Mouse (Mus musculus) adrenal gland (tissue): ENCODE data around the gene Ptp4a2.
"Not testable (repeated sequence)": the region's sequence is repeated elsewhere in the genome, so short reads cannot be mapped to it uniquely, and the experiment has no call there.

ENCODE experiments used
- intact Hi-C: fragments of 180-260 bp; cut with DNase I; formaldehyde crosslinking; loops from one replicate; pipeline ENCODE4 v1.15.1; 2025
- long read RNA-seq, 2 experiments: library from polyadenylated mRNA; unstranded; transcript quantifications; one replicate each; pipeline ENCODE4 v2.0.0; 2020; ENCODE audit warnings: borderline replicate concordance in 1 of 2; ENCODE audit not compliant: insufficient replicate concordance in 1 of 2

The Ptp4a2 gene
- long read RNA-seq, experiment 1, transcript Ptp4a2-207 (6 exons, 3,382 nt), result major isoform, 40 of 108 reads
- long read RNA-seq, experiment 1, partial matches to known transcripts, result 37 of 108 reads
- long read RNA-seq, experiment 1, other reads (novel, unspliced or antisense), result 30 of 108 reads
- long read RNA-seq, experiment 2, transcript Ptp4a2-207 (6 exons, 3,382 nt), result major isoform, 31 of 80 reads
- long read RNA-seq, experiment 2, partial matches to known transcripts, result 27 of 80 reads
- long read RNA-seq, experiment 2, other reads (novel, unspliced or antisense), result 17 of 80 reads

- intact Hi-C loops, result no loop called here
Observed at GRCm38 (mm10) chr4:129810798-129811604, at the start of gene Ptp4a2. Gene Ptp4a2 (plus strand): TSS chr4:129811219.

DNA sequence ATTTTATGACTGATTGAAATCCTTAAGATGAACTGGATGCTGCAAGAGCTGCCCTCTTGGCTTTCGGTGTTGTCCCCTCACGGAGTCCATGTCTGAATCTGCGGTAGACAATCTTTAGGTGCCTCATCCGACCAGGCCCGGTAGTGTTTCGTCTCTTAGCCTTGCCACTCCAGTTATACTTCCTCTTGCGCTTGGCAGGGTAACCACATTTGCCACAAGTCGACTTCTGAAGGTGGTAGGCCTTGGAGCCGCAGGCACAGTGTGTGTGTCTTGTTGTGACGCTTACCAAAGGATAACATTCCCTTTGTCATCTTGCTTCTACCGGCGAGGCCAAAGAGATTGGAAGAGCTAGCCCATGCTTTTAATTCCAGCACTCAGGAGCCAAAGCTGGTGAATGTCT lies 49.4 kb upstream of the Ptp4a2 start:
- intact Hi-C loops, result no loop called here

DNA sequence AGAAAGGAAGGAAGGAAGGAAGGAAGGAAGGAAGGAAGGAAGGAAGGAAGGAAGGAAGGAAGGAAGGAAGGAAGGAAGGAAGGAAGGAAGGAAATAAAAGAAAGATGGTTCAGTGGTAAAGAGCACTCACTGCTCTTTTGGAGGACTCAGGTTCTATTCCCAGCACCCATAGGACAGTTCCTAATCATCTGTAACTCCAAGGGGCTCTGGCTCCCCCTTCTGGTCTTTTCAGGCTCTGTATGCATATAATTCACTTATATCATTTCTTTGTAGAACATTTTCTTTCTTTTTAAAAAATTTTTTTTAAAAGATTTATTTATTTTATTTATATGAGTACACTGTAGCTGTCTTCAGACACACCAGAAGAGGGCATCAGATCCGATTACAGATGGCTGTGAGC lies 48.5 kb upstream of the Ptp4a2 start:
- intact Hi-C loops, result not testable (repeated sequence)

GRCm38 (mm10) chr4:129765351-129765750 lies 45.7 kb upstream of the Ptp4a2 start:
- intact Hi-C loops, result no loop called here

DNA sequence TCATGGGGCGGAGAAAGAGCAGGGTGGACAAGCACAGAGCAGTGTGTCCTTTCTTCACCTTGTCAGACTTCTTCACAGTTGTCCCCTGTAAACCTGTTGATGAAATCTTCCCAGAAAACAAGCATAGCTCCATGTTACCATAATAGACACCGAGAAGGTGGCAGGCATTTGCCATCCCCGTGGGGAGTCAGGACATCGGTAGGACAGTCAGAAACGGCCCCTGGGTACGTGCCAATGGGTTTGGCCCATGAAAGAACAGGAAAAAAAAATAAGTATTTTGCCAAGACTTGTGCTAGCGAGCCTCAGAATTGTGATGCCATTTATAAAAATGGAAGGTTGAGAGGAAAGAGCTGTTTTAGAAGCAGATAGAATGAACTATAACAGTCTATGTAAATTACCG lies 43.2 kb upstream of the Ptp4a2 start:
- intact Hi-C loops, result no loop called here

- intact Hi-C loops, result not testable (repeated sequence)
Observed at GRCm38 (mm10) chr4:129768742-129769141, 42.3 kb upstream of the Ptp4a2 start.

DNA sequence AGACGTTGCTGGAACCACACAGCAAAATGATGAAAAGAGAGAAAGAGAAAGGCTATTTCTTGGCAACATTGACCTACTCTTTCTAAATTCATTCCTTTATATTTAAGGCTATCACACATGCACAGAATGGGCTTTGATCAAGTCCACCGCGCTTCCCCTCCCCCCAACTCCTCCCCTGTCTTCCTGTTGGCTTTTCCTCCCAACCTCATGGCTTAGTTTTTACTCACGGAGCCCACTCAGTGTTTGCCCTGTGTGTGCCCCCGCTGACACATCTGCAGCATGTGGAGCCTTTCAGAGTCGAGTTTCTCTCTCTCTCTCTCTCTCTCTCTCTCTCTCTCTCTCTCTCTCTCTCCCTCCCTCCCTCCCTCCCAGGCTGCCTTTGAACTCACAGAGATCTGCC lies 40.4 kb upstream of the Ptp4a2 start:
- intact Hi-C loops, result loop anchor here (10.0 kb wide), 1 partner anchor 314 kb away; no protein-coding TSS in a partner anchor

DNA sequence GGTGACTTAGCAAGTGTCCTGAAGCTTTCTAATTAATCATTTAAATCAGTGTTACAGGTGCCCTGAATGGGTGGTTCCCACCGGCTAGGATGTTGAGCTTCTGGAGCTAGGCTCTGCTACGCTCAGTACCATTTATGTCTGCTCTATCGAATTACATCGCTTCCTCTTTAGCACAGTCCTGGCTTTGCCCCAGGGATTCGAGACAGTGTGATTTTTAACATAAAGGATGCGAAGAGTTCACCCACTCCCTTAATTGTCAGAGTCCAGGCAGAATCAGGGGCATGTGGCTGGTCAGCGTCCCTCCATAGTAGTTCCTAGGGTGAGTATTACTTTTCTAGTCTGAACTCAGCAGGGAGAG lies 39.7 kb upstream of the Ptp4a2 start:
- intact Hi-C loops, result loop anchor here (10.0 kb wide), 1 partner anchor 314 kb away; no protein-coding TSS in a partner anchor

DNA sequence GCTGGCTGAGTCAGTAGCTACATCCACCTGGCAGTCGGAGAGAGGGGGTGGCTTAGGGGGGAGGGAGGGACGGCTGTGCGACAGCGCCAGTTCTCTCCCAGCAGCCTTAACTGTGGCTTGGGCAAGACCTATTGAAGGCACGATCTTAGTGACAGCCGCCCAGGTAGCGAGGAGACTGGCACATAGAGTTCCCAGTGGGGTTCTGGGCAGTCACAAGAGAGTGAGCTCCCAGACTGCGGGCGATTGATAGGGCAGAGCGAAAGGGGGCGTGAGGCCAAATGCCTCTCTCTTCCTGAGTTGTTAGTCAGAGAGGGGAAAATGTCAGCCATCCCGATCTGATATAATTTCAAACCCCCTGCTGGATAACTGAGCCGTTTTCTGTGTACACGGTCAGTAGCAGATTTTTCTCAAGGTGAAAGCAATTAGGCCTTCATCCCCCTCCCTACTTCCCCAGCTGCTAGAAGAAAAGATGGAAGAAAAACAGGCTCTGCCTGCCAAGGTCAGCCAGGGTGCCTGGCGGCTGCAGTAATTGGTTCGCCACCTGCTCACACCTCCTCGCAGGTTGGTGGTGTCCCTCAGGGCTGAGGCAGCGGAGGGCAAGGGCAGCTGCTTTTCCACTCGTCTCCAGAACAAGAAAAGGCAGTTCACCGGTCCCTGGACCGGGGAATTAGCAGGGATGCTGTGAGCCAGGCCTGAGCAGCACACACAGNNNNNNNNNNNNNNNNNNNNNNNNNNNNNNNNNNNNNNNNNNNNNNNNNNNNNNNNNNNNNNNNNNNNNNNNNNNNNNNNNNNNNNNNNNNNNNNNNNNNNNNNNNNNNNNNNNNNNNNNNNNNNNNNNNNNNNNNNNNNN lies 39.1 kb upstream of the Ptp4a2 start:
- intact Hi-C loops, result loop anchor here (10.0 kb wide), 1 partner anchor 313 kb away; no protein-coding TSS in a partner anchor

DNA sequence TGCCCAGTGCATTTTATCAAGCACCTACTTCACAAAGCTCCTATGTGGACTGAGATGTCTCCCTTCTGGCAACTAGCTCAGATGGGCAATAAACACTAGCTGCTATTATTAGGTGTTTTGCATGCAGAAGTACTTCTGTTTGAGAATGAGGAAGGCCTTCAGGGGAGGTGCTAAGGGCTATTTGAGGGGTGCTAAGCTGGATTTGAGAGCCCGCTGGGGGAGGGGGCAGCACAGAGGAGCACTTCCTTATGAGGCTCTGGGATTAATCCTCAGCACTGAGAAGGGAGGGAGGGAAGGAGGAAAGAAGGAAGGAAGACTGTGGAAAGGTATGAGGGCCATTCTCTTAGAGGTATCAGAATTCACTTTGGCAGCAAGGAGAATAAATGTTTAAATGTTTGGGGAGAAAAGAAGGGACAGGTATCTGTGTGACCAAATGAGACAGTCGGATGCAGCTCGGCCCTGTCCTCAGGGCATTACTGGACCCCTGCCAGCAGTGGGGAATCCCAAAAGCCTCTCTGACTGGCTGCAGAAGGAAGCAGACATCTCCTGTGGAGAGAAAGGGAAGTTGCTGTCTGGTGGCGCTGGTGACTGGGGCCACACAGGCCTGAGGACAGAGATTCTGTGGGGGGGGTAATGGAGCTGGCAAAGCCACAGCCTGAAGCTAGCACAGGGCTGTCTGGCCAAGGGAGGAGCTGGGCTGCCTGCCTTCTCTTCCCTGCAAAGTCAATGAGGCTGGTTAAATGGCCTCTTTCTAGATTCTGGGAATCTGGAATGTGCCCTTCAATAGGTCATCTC lies 28.9 kb upstream of the Ptp4a2 start:
- intact Hi-C loops, result loop anchor here (5.0 kb wide), 1 partner anchor 70 kb away; no protein-coding TSS in a partner anchor

- intact Hi-C loops, result loop anchor here (5.0 kb wide), 1 partner anchor 69 kb away; no protein-coding TSS in a partner anchor
Observed at GRCm38 (mm10) chr4:129782857-129783331, 28.1 kb upstream of the Ptp4a2 start.

GRCm38 (mm10) chr4:129783506-129783905 lies 27.5 kb upstream of the Ptp4a2 start:
- intact Hi-C loops, result loop anchor here (5.0 kb wide), 1 partner anchor 69 kb away; no protein-coding TSS in a partner anchor

DNA sequence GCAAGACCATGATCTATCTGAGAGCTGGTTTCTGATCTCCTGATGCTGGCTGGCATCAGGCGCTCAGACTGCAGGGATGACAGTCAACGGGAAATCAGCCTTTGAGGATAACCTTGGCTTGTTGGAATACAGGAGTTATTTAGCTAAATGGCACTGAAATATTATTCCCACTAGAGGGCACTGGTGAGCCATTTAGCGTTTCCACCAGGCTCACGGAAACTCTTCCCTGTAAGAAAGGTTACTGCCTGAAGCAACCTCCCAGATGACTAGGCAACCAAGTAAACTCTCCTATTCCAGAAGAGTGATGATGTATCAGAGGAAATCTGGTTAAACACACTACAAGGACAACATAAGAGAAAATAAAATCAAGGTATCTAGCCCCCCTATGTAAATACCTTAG lies 25.8 kb upstream of the Ptp4a2 start:
- intact Hi-C loops, result loop anchor here (1.0 to 5.0 kb wide), 2 partner anchors 37 to 143 kb away; no protein-coding TSS in a partner anchor

DNA sequence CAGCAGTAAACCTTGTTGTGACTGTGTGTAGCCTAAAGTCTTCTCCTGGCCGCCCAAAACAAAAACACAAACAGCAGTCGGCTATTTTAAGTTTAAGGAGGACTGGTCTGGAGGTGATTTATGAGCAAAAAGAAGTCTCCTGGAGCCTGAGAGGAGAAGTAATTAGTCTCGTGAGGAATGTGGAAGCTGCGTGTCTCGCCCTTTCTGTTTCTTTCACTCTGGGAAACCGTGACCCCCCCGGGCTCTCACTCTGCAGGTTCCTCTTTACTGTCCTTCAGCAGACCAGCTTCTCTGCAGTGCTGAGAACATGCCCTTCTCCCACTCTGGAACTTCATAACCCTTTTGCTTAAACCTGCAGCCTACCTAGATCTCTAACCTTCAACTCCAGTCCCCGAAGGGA lies 22.3 kb upstream of the Ptp4a2 start:
- intact Hi-C loops, result loop anchor here (5.0 kb wide), 1 partner anchor 34 kb away; no protein-coding TSS in a partner anchor

- intact Hi-C loops, result loop anchor here (5.0 kb wide), 1 partner anchor 33 kb away; no protein-coding TSS in a partner anchor
Observed at GRCm38 (mm10) chr4:129789635-129790034, 21.4 kb upstream of the Ptp4a2 start.

GRCm38 (mm10) chr4:129790475-129790874 lies 20.5 kb upstream of the Ptp4a2 start:
- intact Hi-C loops, result no loop called here

DNA sequence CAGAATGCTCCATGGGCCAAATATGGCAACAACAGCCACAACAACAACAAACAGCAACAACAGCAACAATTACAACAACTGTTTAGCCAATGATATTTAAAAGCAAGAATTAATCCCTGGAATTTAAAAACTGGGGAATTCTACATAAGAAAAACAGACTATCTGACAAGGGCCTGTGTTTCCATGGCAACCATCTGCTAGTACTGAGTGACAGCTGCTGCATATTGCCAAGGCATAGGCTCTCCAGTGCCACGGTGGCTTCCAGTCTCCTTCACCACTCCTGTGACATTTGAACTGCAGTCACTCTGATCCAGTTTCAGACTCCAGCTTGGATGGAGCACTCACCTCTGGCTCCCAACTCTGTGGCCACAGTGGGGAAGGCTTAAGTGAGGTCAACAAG lies 19.6 kb upstream of the Ptp4a2 start:
- intact Hi-C loops, result no loop called here

DNA sequence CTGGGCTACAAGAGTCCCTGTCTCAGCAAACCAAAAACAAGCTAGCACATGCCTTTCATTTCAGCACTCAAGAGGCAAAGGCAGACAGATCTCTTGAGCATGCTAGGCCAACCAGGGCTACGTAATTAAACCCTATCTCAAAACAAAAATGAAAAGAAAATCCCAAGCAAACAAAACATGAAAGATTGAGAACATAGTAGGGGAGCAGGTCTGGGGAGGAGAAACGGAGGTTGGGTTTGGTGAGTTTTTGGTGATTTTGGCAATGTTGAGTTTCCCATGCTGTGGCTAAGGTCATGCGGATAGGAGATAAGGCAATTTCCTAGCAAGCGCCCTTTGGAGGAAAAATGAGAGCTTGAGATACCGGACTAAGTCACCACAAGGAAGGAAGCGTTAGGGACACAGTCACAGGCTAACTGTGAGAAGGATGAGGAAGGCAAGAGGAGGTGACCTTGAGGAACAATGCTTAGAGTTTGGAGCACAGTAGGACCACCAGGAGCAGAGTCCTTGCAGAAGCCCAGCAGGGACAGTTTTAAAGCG lies 18.3 kb upstream of the Ptp4a2 start:
- intact Hi-C loops, result no loop called here

DNA sequence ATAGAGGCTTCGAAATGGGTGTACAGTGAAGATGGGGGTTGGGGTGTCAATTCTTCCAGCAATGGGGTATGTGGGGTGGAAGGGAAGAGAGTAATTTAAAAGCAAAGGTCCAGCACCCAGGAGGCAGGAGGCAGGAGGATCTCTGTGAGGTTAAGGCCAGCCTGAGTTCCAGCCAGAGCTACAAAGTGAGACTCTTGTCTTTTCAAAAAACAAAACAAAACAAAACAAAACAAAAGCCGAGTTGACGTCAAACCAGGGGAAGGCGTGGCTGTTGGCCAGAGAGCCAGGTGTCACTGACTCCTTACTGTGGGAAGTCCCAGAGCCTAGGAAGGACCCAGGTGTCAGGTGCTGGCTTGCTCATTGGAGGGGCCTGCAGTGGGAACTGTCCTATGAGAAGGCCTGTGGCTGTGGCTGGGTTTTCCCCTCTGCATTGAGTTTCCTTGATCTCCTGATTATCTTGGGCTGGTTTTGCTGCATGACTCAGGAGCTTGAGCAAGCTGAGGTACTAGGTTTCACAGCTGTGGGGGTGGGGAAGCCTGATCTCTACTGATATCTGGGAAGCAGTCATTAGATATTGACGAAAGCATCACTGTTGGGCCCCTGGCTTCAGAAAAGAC lies 17.2 kb upstream of the Ptp4a2 start:
- intact Hi-C loops, result no loop called here
